Mouse (Mus musculus) lung, postnatal 10 days (tissue): ENCODE measurements at regions not wholly inside any gene's neighbourhood (a gene's known extent, or its start where the extent isn't known, plus 50 kb on each side); places are given as distances from the start of the nearest gene placed in this dataset.
A peak's percentile ranks its signal among the peaks of the same experiment; 100 is the strongest.
"Not testable (repeated sequence)": the region's sequence is repeated elsewhere in the genome, so short reads cannot be mapped to it uniquely, and the experiment has no call there.

ENCODE experiments used
- DNase-seq: peaks from one replicate; pipeline ENCODE4 v3.0.0; 2021

GRCm38 (mm10) chr16:73404509-73404908, 1007.1 kb downstream of the Robo2 start:
- no peak for DNase-seq

DNA sequence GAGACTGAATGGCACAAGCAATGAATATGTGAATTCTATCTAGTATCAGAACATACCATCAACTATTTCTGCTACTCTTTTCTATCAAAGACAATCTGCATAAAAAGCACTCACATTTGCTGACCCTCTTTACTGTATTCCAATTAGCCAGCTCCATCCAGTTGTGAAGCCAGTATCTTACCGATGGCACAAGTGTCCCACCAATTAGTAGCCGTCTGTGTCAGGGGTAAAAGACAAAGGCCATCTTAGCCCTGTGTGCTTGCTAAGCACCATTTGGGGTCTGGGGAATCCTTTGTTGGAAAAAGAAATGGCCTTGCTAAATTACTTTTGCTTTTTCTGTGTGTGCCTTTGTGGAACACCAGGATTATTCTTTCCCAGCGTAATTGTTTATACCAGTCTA, 1007.5 kb downstream of the Robo2 start:
- no peak for DNase-seq

DNA sequence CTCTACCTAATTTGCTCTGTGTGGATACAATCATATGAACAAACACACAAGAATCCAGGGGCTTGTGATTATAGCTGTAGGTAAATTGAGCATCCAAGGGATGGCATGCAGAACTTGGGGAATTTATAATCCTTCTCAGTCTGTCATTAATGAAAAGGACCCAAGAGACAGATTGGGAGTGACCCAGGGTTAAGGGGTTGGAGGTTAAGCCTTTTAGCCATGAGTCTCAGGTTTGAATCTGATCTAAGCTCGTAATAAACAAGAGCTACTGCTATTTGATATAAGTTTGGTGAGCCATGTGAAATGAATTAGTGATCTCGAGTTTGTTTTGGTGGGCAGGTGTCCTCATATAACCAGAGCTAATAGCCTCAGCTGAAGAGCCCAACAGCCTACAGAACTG, 1032.6 kb downstream of the Robo2 start:
- DNase-seq: no peak

DNA sequence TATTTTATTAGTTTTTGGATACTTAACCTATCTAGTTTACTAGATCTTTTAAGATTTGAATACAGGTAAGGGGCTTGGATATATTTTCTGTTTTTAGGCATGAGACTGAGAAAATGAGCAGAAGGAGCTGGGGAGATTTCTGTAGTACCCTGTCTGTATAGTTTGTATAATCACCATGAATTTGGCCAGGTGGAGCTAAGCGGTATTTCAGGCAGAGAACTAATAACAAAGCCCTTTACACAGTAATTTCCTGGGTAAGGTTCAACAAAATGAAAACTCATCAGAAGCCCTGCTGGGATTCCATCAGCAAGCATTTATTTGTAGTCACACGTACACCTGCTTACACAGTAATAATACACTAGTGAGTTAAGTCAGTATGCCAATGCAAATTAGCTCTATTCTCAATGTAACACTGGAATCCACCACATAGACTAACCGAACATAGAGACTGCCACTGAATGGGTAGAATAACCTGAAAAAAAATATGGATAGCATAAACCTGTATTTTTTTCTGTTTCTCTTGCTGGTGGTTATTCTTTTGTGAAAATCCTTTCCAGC, 1036.9 kb downstream of the Robo2 start:
- DNase-seq: no peak

DNA sequence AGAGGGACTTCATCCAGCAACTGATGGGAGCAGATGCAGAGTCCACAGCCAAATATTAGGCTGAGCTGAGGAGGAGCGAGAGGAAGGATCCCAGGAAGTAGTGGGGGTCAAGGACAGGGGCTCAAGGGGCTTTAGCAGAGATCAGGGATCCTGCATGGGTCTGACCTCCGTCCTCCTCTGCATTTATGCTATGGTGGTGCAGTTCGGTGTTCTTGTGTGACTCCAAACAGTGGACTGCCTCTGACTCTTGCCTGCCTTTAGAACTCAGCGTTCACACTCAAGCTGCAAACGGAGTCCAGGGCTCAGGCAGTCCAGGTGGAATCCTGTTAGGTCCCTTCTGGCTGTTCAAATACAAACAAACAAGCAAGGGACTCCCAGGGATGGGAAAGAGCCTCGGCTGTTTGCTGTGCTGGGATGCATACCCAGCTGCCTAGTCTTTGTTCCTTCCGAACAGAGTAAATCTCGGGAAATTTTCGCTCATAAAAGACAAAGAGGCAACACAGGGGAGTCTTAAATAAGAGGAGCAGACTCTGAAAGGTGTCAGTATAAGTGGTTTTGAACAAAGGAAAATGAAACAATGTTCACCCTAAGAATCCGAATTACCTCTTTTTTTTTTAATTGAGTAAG, 1042.9 kb downstream of the Robo2 start:
- no peak for DNase-seq

DNA sequence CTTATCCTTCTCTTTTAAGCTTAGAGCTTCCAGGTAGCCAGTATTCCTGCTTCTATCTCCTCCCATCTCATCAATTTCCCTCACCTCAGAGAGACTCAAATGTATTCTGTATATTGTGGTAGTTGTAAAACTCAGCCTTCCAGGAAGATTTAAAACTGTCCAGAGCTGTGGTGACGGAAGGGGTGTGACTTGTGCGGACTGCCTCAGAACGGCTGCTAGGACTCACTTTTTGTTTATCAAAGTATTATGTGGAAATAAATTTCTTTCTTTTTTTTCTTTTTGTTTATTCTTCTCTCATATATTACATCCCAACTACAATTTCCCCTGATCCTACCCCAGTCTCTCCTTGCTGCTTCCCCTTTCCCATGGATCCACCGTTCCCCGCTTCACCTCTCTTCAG, 1043.7 kb downstream of the Robo2 start:
- no peak for DNase-seq

DNA sequence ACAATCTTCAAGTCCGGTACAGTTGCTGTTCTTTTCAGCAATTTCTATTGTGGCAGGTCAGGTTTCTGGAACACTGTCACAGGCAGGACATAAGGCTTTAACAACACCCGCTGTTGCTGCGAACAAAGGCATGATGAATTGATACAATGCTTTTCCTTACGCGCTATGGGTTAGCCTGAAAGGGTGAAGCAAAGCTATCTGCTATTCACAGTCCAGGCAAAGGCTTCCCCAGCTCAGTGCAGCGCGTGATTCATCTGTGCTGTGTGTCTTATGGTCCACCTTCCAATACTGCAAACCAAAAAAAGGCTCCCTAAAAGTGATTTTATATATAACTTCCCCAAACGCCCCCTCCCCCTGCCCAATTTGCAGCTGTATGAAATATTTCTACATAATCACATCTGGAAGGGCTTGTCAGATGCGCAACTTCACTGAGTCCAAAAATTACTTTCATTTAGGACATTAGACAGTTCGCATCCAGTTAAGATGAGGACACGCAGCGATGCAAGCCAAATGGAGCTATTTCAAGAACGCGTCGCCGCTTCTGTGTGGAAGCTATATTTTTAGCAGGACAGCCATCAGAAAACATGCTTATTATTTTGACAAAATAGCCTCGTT, 1044.3 kb downstream of the Robo2 start:
- DNase-seq: peak; percentile 6

GRCm38 (mm10) chr16:73350698-73351097, 1042.6 kb downstream of the Robo1 start:
- DNase-seq: peak; percentile 6

- no peak for DNase-seq
These were observed 1035.8 kb downstream of the Robo1 start for GRCm38 (mm10) chr16:73343941-73344340.

DNA sequence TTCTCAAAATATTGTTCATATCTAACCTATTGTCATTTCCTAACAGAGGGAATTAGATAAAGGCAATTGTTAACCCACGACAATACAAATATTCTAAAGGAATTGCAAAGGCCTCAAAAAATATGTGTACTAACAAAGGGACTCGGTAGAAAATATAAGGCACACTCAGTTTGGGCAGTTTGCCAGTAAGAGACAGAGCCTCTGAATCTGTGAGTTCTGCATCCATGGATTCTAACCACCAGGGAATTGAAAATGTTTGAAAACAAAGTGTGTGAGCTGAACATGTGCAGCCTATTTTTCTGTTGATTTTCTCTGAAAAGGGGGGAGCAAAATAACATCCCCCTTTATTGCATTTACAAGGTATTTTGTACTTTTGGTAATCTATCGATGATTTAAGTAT, 1035.4 kb downstream of the Robo1 start:
- no peak for DNase-seq

DNA sequence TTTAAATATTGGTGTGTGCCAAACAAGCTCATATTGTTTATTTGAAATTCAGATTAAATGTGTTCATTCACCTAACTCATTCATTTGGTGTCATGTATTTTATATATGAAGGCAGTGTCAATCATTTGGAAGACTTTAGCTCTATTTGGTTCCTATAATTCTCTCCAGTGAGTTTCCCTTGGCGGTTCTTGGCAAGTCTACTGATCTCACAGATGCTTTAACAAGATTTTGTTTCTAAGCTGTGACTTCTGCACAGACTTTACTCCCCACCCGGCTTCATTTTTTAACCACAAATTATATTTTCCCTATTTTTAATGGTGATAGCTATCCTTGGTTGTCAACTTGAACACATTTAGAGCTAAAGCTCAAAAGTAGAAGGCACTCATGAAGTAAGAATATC, 1009.5 kb downstream of the Robo1 start:
- DNase-seq: no peak

- no peak for DNase-seq
These were observed 1002.0 kb downstream of the Robo1 start for GRCm38 (mm10) chr16:73310096-73310495.

DNA sequence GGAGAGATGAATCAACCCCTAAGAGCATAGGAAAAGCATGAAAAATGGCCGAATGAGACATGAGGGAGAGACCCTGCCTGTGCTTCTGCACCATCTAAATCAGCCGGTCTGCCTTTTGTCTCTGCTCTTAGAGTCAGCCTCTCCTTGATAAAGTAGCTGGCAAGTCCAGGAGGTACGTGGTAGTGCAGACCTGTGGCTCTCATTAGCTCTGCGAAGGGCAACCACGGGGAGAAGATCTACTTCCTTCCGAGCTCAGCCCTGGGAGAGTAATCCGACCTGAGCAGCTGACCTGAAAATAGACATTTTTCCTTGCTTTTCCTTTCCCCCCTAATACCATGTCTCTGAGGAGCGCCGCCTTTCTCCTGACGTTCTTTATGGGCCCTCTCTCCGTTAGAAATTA, 971.8 kb downstream of the Robo1 start:
- DNase-seq: no peak

GRCm38 (mm10) chr16:73259691-73260090, 951.6 kb downstream of the Robo1 start:
- no peak for DNase-seq

GRCm38 (mm10) chr16:73259283-73259682, 951.2 kb downstream of the Robo1 start:
- DNase-seq: no peak

DNA sequence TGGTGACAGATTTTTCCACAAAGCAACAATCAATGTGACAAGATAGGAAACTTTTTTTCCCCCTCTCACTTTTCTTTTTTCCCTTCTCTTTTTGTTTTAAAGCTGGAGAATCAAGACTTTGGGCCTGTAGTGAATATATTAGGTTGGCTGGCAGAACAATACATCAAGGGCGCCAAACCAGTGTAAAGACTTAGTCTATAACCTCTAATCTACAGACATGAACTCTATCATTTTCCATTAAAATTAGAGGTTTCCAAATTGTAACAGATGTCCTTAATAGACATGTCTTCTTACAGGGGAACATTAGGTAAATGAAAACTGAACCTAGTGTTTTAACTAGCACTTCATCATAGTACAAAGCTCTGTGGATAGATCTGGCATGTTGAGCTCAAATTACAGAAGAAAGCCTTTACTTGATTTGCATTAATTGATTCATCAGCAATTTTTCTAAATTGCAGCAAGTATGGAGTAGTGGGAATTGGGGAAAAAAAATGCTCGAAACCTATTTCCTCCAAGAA, 937.0 kb downstream of the Robo1 start:
- no peak for DNase-seq

GRCm38 (mm10) chr16:73230599-73230998, 922.5 kb downstream of the Robo1 start:
- DNase-seq: no peak

DNA sequence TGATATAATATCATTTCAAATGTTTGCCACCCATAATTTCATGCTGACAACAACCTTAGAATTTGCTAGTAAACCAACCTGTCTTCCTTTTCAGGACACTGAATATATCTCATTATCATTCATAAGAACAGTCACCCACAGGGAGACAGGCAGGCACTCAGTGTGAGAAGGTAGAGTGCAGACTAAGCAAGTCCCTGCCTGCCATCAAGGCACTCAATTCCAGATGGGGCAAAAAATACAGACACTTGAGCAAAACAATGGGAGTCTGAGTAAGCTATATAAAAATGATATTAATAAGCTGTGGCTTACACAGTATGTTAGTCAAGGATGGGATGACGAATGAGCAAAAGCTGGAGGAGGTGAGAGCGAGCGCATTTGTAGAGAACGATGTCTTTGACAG, 909.4 kb downstream of the Robo1 start:
- DNase-seq: no peak

DNA sequence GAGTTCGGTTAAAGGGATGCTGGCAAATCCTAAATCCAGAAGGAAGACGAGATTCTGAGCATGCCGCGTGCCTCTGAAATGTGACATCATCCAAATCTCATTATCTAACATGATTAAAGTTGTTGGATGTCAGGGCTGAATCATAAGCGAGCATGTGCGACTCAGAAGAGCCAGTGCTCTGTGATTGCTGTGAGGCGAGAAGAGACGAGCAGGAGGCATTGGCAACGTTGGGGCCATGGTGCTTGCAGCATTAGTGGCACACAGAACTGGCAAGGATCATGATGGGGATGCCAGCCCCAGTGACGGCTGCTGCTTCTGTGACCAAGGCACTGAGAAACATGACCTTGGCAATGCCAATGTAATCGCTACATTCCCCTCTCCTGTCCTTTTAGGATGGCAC, 895.4 kb downstream of the Robo1 start:
- no peak for DNase-seq

- DNase-seq: no peak
These were observed 892.9 kb downstream of the Robo1 start for GRCm38 (mm10) chr16:73200991-73201390.

- no peak for DNase-seq
These were observed 874.7 kb downstream of the Robo1 start for GRCm38 (mm10) chr16:73182776-73183175.

DNA sequence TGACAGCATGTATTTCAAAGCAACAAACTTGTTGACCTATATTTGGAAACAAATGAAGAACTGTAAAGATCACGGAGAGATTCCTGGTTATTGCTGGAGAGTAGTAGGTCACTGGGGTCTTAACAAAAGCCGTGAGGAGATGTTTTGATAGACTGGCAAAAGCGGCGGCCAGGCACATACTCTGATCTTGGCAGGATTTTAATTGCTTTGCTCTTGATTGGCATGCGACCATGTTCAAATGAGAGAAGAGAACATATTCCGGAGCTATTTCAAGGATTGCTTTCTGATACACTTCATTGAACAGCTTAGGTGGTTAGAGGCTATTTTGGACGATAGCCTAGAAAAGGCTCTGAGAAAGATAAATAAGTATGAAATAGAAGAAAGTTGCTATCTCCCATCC, 874.2 kb downstream of the Robo1 start:
- no peak for DNase-seq

GRCm38 (mm10) chr16:73155447-73155846, 847.3 kb downstream of the Robo1 start:
- no peak for DNase-seq

DNA sequence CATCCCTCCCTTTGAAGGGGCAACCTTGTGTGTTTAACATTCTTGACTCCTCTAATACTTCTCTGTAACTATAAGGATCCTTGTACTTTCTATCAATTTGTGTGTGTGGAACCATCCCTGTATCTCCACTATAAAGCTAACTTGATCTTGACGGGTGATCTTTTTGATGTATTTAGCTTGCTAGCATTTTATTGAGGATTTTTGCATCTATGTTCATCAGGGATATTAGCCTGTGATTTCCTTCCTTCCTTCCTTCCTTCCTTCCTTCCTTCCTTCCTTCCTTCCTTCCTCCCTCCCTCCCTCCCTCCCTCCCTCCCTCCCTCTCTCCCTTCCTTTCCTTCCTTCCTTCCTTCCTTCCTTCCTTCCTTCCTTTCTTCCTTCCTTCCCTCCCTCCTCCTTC, 819.8 kb downstream of the Robo1 start:
- DNase-seq: not testable (repeated sequence)

DNA sequence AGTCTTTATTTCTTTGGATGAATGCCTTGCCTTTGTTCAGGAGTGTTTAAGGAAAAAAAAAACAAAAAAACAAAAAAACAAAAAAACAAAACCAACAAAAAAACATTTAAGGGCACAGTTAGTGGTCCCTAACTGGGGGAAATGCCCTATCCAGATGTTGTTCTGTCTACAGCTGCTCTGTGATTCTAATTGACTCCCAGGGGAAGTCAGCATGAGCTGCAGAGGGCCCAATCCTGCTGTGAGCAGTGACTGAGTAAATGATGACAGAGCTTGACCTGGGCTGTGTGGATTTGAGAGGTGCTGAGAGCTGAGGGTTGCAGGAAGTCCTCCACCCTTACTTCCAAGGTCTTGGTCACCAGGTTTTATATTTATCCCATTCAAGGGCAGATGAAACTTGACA, 812.5 kb downstream of the Robo1 start:
- no peak for DNase-seq
